Mouse (Mus musculus) midbrain, embryonic 14.5 days (tissue): ENCODE data around the gene Calr3. TPM values are rescaled to one million over a fixed set of nuclear protein-coding genes. Genes with fewer than 3 reads are reported as not detected.
A peak's percentile ranks its signal among the peaks of the same experiment; 100 is the strongest.

ENCODE experiments used
- ATAC-seq: fragments of 200-750 bp; cut with Nextera tagmentation; 2 replicates; pipeline ENCODE4 v1.8.0; 2017; ENCODE audit warnings: moderate number of reproducible peaks, moderate library complexity; ENCODE audit not compliant: low FRiP score, low TSS enrichment
- DNase-seq: peaks from one replicate; pipeline ENCODE4 v3.0.0-alpha.2; 2015
- H3K27ac ChIP-seq: fragments of 300-500 bp; sonication (generic); replicated peaks from 2 replicates; pipeline ENCODE4 v1.5.1; 2014; ENCODE audit warnings: mild to moderate bottlenecking, low read depth, low read length, moderate library complexity
- H3K27me3 ChIP-seq: fragments of 300-500 bp; sonication (generic); 2 replicates; pipeline ENCODE4 v1.6.1; 2014; ENCODE audit warnings: low read length, control low read depth, mixed read lengths; ENCODE audit not compliant: control insufficient read depth, insufficient read depth
- H3K36me3 ChIP-seq: fragments of 300-500 bp; sonication (generic); 2 replicates; pipeline ENCODE4 v1.6.1; 2014; ENCODE audit warnings: low read length, control low read depth; ENCODE audit not compliant: control insufficient read depth, insufficient read depth
- H3K4me1 ChIP-seq: fragments of 300-500 bp; sonication (generic); 2 replicates; pipeline ENCODE4 v1.6.1; 2014; ENCODE audit warnings: mild to moderate bottlenecking, antibody characterized with exemption, low read length, control low read depth; ENCODE audit not compliant: control insufficient read depth, insufficient read depth
- H3K4me2 ChIP-seq: fragments of 300-500 bp; sonication (generic); 2 replicates; pipeline ENCODE4 v1.6.1; 2014; ENCODE audit warnings: mild to moderate bottlenecking, low read length, moderate library complexity
- H3K4me3 ChIP-seq: fragments of 300-500 bp; sonication (generic); replicated peaks from 2 replicates; pipeline ENCODE4 v1.5.1; 2014; ENCODE audit warnings: low read depth, low read length
- H3K9ac ChIP-seq: fragments of 300-500 bp; sonication (generic); replicated peaks from 2 replicates; pipeline ENCODE4 v1.6.1; 2014; ENCODE audit warnings: mild to moderate bottlenecking, low read length, moderate library complexity
- H3K9me3 ChIP-seq: fragments of 300-500 bp; sonication (generic); 2 replicates; pipeline ENCODE4 v1.6.1; 2016; ENCODE audit warnings: low read length, control low read depth, mixed read lengths; ENCODE audit not compliant: control insufficient read depth
- WGBS: fragments of 180-500 bp; shearing (Covaris S2); extraction: QIAGEN DNeasy Blood & Tissue Kit; methylation state at CpG from one replicate; pipeline ENCODE4 v1.1.7; 2014; 5-methylcytosine and 5-hydroxymethylcytosine counted together
- polyA plus RNA-seq: library from polyadenylated mRNA; unstranded; fragments of >200 nt; fragmentation: Nextera tagmentation; extraction: Ambion mirVana; gene quantifications from 2 replicates; pipeline ENCODE4 v1.2.1, GENCODE M21; 2014

The Calr3 gene
- polyA plus RNA-seq, 1 experiment from 2014 or later: 0.86 TPM

- DNase-seq (peak; percentile 99), ATAC-seq (peak; percentile 97)
- Histone ChIP-seq H3K27me3 (no peaks in the 10 kb centered on the region), H3K36me3 (peaks cover 28% of the 10 kb centered on the region), H3K4me3 (peak within 1 kb of the TSS; percentile 89), H3K27ac (peak within 1 kb of the TSS; percentile 87), H3K9me3 (no peaks in the 10 kb centered on the region), H3K9ac (peak within 1 kb of the TSS; percentile 78), H3K4me2 (peak within 1 kb of the TSS; percentile 93), H3K4me1 (peaks cover 14% of the 10 kb centered on the region)
- WGBS: under 1% methylated on average over 80 of the region's 80 CpGs
Observed at GRCm38 (mm10) chr8:72474826-72475546, 31.3 kb upstream of the Calr3 start, which contains the start of gene Cherp. Gene Cherp, minus strand, starts transcription at chr8:72475226.

- Histone ChIP-seq H3K36me3 (peaks cover 71% of the 10 kb centered on the region), H3K4me3 (no peak overlapping the region), H3K9ac (no peak overlapping the region), H3K4me2 (no peak overlapping the region), H3K9me3 (no peaks in the 10 kb centered on the region), H3K27ac (no peak overlapping the region), H3K27me3 (no peaks in the 10 kb centered on the region), H3K4me1 (0 out of 2 replicates have a peak, but pooled peaks cover 6% of the 10 kb centered on the region)
- WGBS: 96% methylated on average over 7 of the region's 7 CpGs
- ATAC-seq (no peak), DNase-seq (no peak)
Observed at GRCm38 (mm10) chr8:72470684-72471083, 27.0 kb upstream of the Calr3 start.

- Histone ChIP-seq H3K27ac (no peak overlapping the region), H3K4me1 (0 out of 2 replicates have a peak, but pooled peaks cover 4% of the 10 kb centered on the region), H3K4me2 (no peak overlapping the region), H3K9ac (no peak overlapping the region), H3K9me3 (no peaks in the 10 kb centered on the region), H3K27me3 (no peaks in the 10 kb centered on the region), H3K36me3 (peaks cover 78% of the 10 kb centered on the region), H3K4me3 (no peak overlapping the region)
- DNase-seq (no peak), ATAC-seq (no peak)
- WGBS: 95% methylated on average over 8 of the region's 8 CpGs
Observed at GRCm38 (mm10) chr8:72469984-72470383, 26.3 kb upstream of the Calr3 start.

- Histone ChIP-seq H3K9ac (no peak overlapping the region), H3K36me3 (peaks cover 85% of the 10 kb centered on the region), H3K27ac (no peak overlapping the region), H3K9me3 (no peaks in the 10 kb centered on the region), H3K4me2 (no peak overlapping the region), H3K27me3 (no peaks in the 10 kb centered on the region), H3K4me3 (no peak overlapping the region), H3K4me1 (0 out of 2 replicates have a peak, but pooled peaks cover 2% of the 10 kb centered on the region)
- DNase-seq: no peak
- ATAC-seq: no peak
- 93% methylated on average over 2 of the region's 2 CpGs for WGBS
Observed at GRCm38 (mm10) chr8:72469243-72469642, 25.6 kb upstream of the Calr3 start.

GRCm38 (mm10) chr8:72464211-72464610 lies 20.5 kb upstream of the Calr3 start:
- H3K4me2 ChIP-seq: no peak overlapping the region
- no peak overlapping the region for H3K4me3 ChIP-seq
- H3K4me1 ChIP-seq: no peaks in the 10 kb centered on the region
- 97% methylated on average over 10 of the region's 10 CpGs for WGBS
- no peaks in the 10 kb centered on the region for H3K9me3 ChIP-seq
- no peaks in the 10 kb centered on the region for H3K27me3 ChIP-seq
- no peak overlapping the region for H3K27ac ChIP-seq
- DNase-seq (no peak), ATAC-seq (no peak)
- H3K9ac ChIP-seq: no peak overlapping the region
- peaks cover 99% of the 10 kb centered on the region for H3K36me3 ChIP-seq

GRCm38 (mm10) chr8:72459881-72460533 lies 16.3 kb upstream of the Calr3 start:
- Histone ChIP-seq H3K27ac (no peak overlapping the region), H3K9ac (no peak overlapping the region), H3K27me3 (no peaks in the 10 kb centered on the region), H3K4me3 (no peak overlapping the region), H3K4me1 (no peaks in the 10 kb centered on the region), H3K9me3 (no peaks in the 10 kb centered on the region), H3K4me2 (no peak overlapping the region), H3K36me3 (peaks cover 78% of the 10 kb centered on the region)
- WGBS: 92% methylated on average over 4 of the region's 4 CpGs
- DNase-seq (no peak), ATAC-seq (no peak)

GRCm38 (mm10) chr8:72458457-72458856 lies 14.8 kb upstream of the Calr3 start:
- Histone ChIP-seq H3K9me3 (no peaks in the 10 kb centered on the region), H3K27ac (no peak overlapping the region), H3K36me3 (peaks cover 77% of the 10 kb centered on the region), H3K27me3 (no peaks in the 10 kb centered on the region), H3K9ac (no peak overlapping the region), H3K4me2 (no peak overlapping the region), H3K4me1 (no peaks in the 10 kb centered on the region), H3K4me3 (no peak overlapping the region)
- ATAC-seq (no peak), DNase-seq (no peak)
- WGBS: 91% methylated on average over 6 of the region's 6 CpGs

GRCm38 (mm10) chr8:72457806-72458205 lies 14.1 kb upstream of the Calr3 start:
- Histone ChIP-seq H3K4me1 (no peaks in the 10 kb centered on the region), H3K9me3 (no peaks in the 10 kb centered on the region), H3K27ac (no peak overlapping the region), H3K27me3 (no peaks in the 10 kb centered on the region), H3K36me3 (peaks cover 77% of the 10 kb centered on the region), H3K9ac (no peak overlapping the region), H3K4me3 (no peak overlapping the region), H3K4me2 (no peak overlapping the region)
- ATAC-seq (no peak), DNase-seq (no peak)
- 94% methylated on average over 3 of the region's 3 CpGs for WGBS

GRCm38 (mm10) chr8:72455317-72455716 lies 11.6 kb upstream of the Calr3 start:
- DNase-seq (no peak), ATAC-seq (no peak)
- Histone ChIP-seq H3K27me3 (no peaks in the 10 kb centered on the region), H3K9ac (no peak overlapping the region), H3K36me3 (peaks cover 73% of the 10 kb centered on the region), H3K4me1 (no peaks in the 10 kb centered on the region), H3K9me3 (no peaks in the 10 kb centered on the region), H3K27ac (no peak overlapping the region), H3K4me2 (no peak overlapping the region), H3K4me3 (no peak overlapping the region)
- 95% methylated on average over 4 of the region's 4 CpGs for WGBS
